Mouse (Mus musculus): Measurements from ENCODE around the gene Cdc20b. TPM values are rescaled to one million over a fixed set of nuclear protein-coding genes. Genes with fewer than 3 reads are reported as not detected.
A peak's percentile ranks its signal among the peaks of the same experiment; 100 is the strongest.

Cdc20b gene
- total RNA-seq, 4 experiments from 2014 or later: not detected

- no peak for DNase-seq (ENCODE audit: low spot score in 2 of 2)
These were observed 11.4 kb upstream of the Cdc20b start for GRCm38 (mm10) chr13:113023274-113024143.

- DNase-seq (ENCODE audit: low spot score in 2 of 2): no peak
These were observed 3.6 kb upstream of the Cdc20b start for GRCm38 (mm10) chr13:113031351-113031750.

- DNase-seq (ENCODE audit: low spot score in 2 of 2): no peak
These were observed 2.9 kb upstream of the Cdc20b start for GRCm38 (mm10) chr13:113031792-113032571.

- no peak for DNase-seq (ENCODE audit: low spot score in 2 of 2)
These were observed 2.1 kb upstream of the Cdc20b start for GRCm38 (mm10) chr13:113032831-113033230.

GRCm38 (mm10) chr13:113034271-113034886, 532 bp upstream of the Cdc20b start:
- DNase-seq (ENCODE audit: low spot score in 2 of 2): no peak

GRCm38 (mm10) chr13:113035852-113036251, 941 bp downstream of the Cdc20b start:
- DNase-seq (ENCODE audit: low spot score in 2 of 2): peak; percentile 19 to 33

- no peak for DNase-seq (ENCODE audit: low spot score in 2 of 2)
These were observed 10.0 kb downstream of the Cdc20b start for GRCm38 (mm10) chr13:113044876-113045275.

GRCm38 (mm10) chr13:113045458-113046110, 10.7 kb downstream of the Cdc20b start:
- DNase-seq (ENCODE audit: low spot score in 2 of 2): no peak

GRCm38 (mm10) chr13:113046211-113046883, 11.4 kb downstream of the Cdc20b start, which contains the start of gene Gpx8:
Gpx8 (minus strand) TSS chr13:113046410.
- peak in 1 of 2 experiments; percentile 13 for DNase-seq (ENCODE audit: low spot score in 2 of 2)

GRCm38 (mm10) chr13:113047018-113047417, 12.1 kb downstream of the Cdc20b start:
- DNase-seq (ENCODE audit: low spot score in 2 of 2): no peak

- DNase-seq (ENCODE audit: low spot score in 2 of 2): no peak
These were observed 12.7 kb downstream of the Cdc20b start for GRCm38 (mm10) chr13:113047647-113048046.

GRCm38 (mm10) chr13:113054230-113054629, 19.3 kb downstream of the Cdc20b start:
- no peak for DNase-seq (ENCODE audit: low spot score in 2 of 2)

GRCm38 (mm10) chr13:113055826-113056225, 20.9 kb downstream of the Cdc20b start:
- no peak for DNase-seq (ENCODE audit: low spot score in 2 of 2)

GRCm38 (mm10) chr13:113061746-113062145, 26.8 kb downstream of the Cdc20b start:
- no peak for DNase-seq (ENCODE audit: low spot score in 2 of 2)

GRCm38 (mm10) chr13:113064542-113064941, 29.6 kb downstream of the Cdc20b start:
- no peak for DNase-seq (ENCODE audit: low spot score in 2 of 2)

- DNase-seq (ENCODE audit: low spot score in 2 of 2): no peak
These were observed 44.1 kb downstream of the Cdc20b start for GRCm38 (mm10) chr13:113079021-113079420.

GRCm38 (mm10) chr13:113082101-113082500, 47.2 kb downstream of the Cdc20b start:
- DNase-seq (ENCODE audit: low spot score in 2 of 2): no peak

GRCm38 (mm10) chr13:113084732-113085131, 49.8 kb downstream of the Cdc20b start:
- DNase-seq (ENCODE audit: low spot score in 2 of 2): no peak

- no peak for DNase-seq (ENCODE audit: low spot score in 2 of 2)
These were observed 52.5 kb downstream of the Cdc20b start for GRCm38 (mm10) chr13:113087226-113088017.

- DNase-seq (ENCODE audit: low spot score in 2 of 2): no peak
These were observed 55.6 kb downstream of the Cdc20b start for GRCm38 (mm10) chr13:113090489-113090888.

Measured in gastrocnemius, adult 8-10 months (tissue).